Mouse (Mus musculus) liver (tissue): ENCODE measurements around the gene Ntn4.

Source experiments
- DNase-seq: peaks from one replicate; pipeline ENCODE4 v3.0.0-alpha.2; 2020; ENCODE audit warnings: mixed read lengths

Gene Ntn4

GRCm38 (mm10) chr10:93736114-93736645 lies 95.7 kb downstream of the Ntn4 start:
- DNase-seq: peak; percentile 51

GRCm38 (mm10) chr10:93737080-93737479 lies 96.6 kb downstream of the Ntn4 start:
- no peak for DNase-seq

GRCm38 (mm10) chr10:93741446-93742096 lies 101.1 kb downstream of the Ntn4 start:
- DNase-seq: no peak

GRCm38 (mm10) chr10:93742097-93742446 lies 101.6 kb downstream of the Ntn4 start:
- no peak for DNase-seq

GRCm38 (mm10) chr10:93742598-93742997 lies 102.1 kb downstream of the Ntn4 start:
- DNase-seq: no peak

- DNase-seq: no peak
Measured at GRCm38 (mm10) chr10:93749267-93750192, 109.0 kb downstream of the Ntn4 start.

- no peak for DNase-seq
Measured at GRCm38 (mm10) chr10:93751302-93751701, 110.8 kb downstream of the Ntn4 start.

- no peak for DNase-seq
Measured at GRCm38 (mm10) chr10:93753711-93754391, 113.4 kb downstream of the Ntn4 start.

- DNase-seq: no peak
Measured at GRCm38 (mm10) chr10:93756211-93756610, 115.7 kb downstream of the Ntn4 start.

- no peak for DNase-seq
Measured at GRCm38 (mm10) chr10:93759644-93760043, 119.2 kb downstream of the Ntn4 start.

GRCm38 (mm10) chr10:93760429-93760828 lies 119.9 kb downstream of the Ntn4 start:
- DNase-seq: no peak

- DNase-seq: peak; percentile 64
Measured at GRCm38 (mm10) chr10:93763074-93763473, 122.6 kb downstream of the Ntn4 start.

- DNase-seq: no peak
Measured at GRCm38 (mm10) chr10:93766221-93766620, 125.7 kb downstream of the Ntn4 start.

- no peak for DNase-seq
Measured at GRCm38 (mm10) chr10:93767245-93767644, 126.8 kb downstream of the Ntn4 start.

GRCm38 (mm10) chr10:93768222-93768621 lies 127.7 kb downstream of the Ntn4 start:
- no peak for DNase-seq

- no peak for DNase-seq
Measured at GRCm38 (mm10) chr10:93771931-93772465, 131.5 kb downstream of the Ntn4 start.

- DNase-seq: no peak
Measured at GRCm38 (mm10) chr10:93772492-93772891, 132.0 kb downstream of the Ntn4 start.

GRCm38 (mm10) chr10:93776731-93777151 lies 136.3 kb downstream of the Ntn4 start:
- no peak for DNase-seq

GRCm38 (mm10) chr10:93777372-93777771 lies 136.9 kb downstream of the Ntn4 start:
- peak; percentile 69 for DNase-seq

GRCm38 (mm10) chr10:93783216-93784013 lies 142.9 kb downstream of the Ntn4 start:
- no peak for DNase-seq
